Mouse (Mus musculus) heart, adult 10 weeks (tissue): Measurements from ENCODE around the gene Mindy4b-ps. TPM values are rescaled to one million over a fixed set of nuclear protein-coding genes. Genes with fewer than 3 reads are reported as not detected.

Experiments used
- polyA plus RNA-seq: library from polyadenylated mRNA; stranded (reverse); fragments of 350-450 nt; fragmentation: Illumina TruSeq; extraction: RNeasy Lipid Tissue Mini Kit (QIAGEN cat#74804); gene quantifications from one replicate; pipeline ENCODE4 v1.2.3, GENCODE M21; 2014; ENCODE audit warnings: low read depth, low replicate concordance

Gene Mindy4b-ps
- 0.52 TPM for polyA plus RNA-seq

DNA sequence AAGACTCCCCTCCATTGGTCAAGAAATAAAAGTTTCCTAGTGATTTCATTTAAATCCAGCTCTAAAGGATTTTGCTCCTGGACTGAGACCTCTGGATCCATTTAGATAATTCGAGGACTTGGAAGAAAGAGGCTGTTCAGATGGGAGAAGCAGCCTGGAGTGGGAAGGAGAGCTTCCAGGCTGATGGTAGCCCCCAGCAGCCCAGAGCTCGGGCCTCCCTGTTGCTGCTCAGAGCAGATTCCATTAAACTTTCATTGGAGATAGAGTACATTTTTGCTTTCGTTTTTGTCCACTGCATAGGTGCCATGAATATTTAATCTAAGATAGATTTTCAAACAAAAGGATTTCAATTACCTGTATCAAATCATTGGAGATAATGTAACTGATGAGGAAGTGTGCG lies at the start of gene Mindy4b-ps:
Gene Mindy4b-ps (minus strand): TSS at position 101 of the 400 bp plus-strand sequence.

Other genes with a start within 250 kb of the Mindy4b-ps start
- gene Selenot, start 245.7 kb downstream of the Mindy4b-ps start, polyA plus RNA-seq: 128 TPM
- 0.21 TPM for gene Erich6, start 185.1 kb downstream of the Mindy4b-ps start, polyA plus RNA-seq
- 9.8 TPM for gene Siah2, start 129.9 kb downstream of the Mindy4b-ps start, polyA plus RNA-seq
- not detected for gene Clrn1, start 63.0 kb upstream of the Mindy4b-ps start, polyA plus RNA-seq
- gene Med12l, start 183.5 kb upstream of the Mindy4b-ps start, polyA plus RNA-seq: 3.2 TPM